Mouse (Mus musculus) hindbrain, embryonic 16.5 days (tissue): ENCODE data around the gene Phox2a. TPM values are rescaled to one million over a fixed set of nuclear protein-coding genes. Genes with fewer than 3 reads are reported as not detected.

Experiments
- ATAC-seq: fragments of 200-750 bp; cut with Nextera tagmentation; 2 replicates; pipeline ENCODE4 v1.8.0; 2017; ENCODE audit warnings: moderate TSS enrichment, moderate library complexity
- H3K27ac ChIP-seq: fragments of 300-500 bp; sonication (generic); 2 replicates; pipeline ENCODE4 v1.5.1; 2014; ENCODE audit warnings: low read depth, mild to moderate bottlenecking, control low read depth, low read length, moderate library complexity
- H3K27me3 ChIP-seq: fragments of 300-500 bp; sonication (generic); replicated peaks from 2 replicates; pipeline ENCODE4 v1.6.1; 2014; ENCODE audit warnings: low read length; ENCODE audit not compliant: control insufficient read depth, insufficient read depth
- H3K36me3 ChIP-seq: fragments of 300-500 bp; sonication (generic); 2 replicates; pipeline ENCODE4 v1.6.1; 2014; ENCODE audit warnings: mild to moderate bottlenecking, low read length, moderate library complexity, mixed read lengths; ENCODE audit not compliant: control insufficient read depth, insufficient read depth
- H3K4me1 ChIP-seq: fragments of 300-500 bp; sonication (generic); 2 replicates; pipeline ENCODE4 v1.6.1; 2014; ENCODE audit warnings: low read depth, low read length; ENCODE audit not compliant: control insufficient read depth, insufficient read depth
- H3K4me2 ChIP-seq: fragments of 300-500 bp; sonication (generic); 2 replicates; pipeline ENCODE4 v1.6.1; 2014; ENCODE audit warnings: mild to moderate bottlenecking, low read length, control low read depth, moderate library complexity
- H3K4me3 ChIP-seq: fragments of 300-500 bp; sonication (generic); 2 replicates; pipeline ENCODE4 v1.5.1; 2014; ENCODE audit warnings: mild to moderate bottlenecking, low read length, control low read depth, moderate library complexity
- H3K9ac ChIP-seq: fragments of 300-500 bp; sonication (generic); 2 replicates; pipeline ENCODE4 v1.6.1; 2014; ENCODE audit warnings: low read depth, mild to moderate bottlenecking, control low read depth, low read length, moderate library complexity
- H3K9me3 ChIP-seq: fragments of 300-500 bp; sonication (generic); 2 replicates; pipeline ENCODE4 v1.6.1; 2014; ENCODE audit warnings: mild to moderate bottlenecking, low read length, moderate library complexity; ENCODE audit not compliant: control insufficient read depth
- WGBS: fragments of 180-500 bp; shearing (Covaris S2); extraction: QIAGEN DNeasy Blood & Tissue Kit; methylation state at CpG from one replicate; pipeline ENCODE4 v1.1.7; 2014; 5-methylcytosine and 5-hydroxymethylcytosine counted together
- polyA plus RNA-seq: library from polyadenylated mRNA; unstranded; fragments of >200 nt; fragmentation: Nextera tagmentation; extraction: Ambion mirVana; gene quantifications from 2 replicates; pipeline ENCODE4 v1.2.1, GENCODE M21; 2015

Phox2a gene
- polyA plus RNA-seq, 1 experiment from 2014 or later, result 1.1 TPM

- Histone ChIP-seq H3K9me3 (no peaks in the 10 kb centered on the region), H3K4me1 (peaks cover 16% of the 10 kb centered on the region), H3K36me3 (peaks cover 3% of the 10 kb centered on the region; the same call in 1 of the 2 replicates), H3K4me3 (no peak overlapping the region), H3K27ac (no peak overlapping the region), H3K4me2 (no peak overlapping the region), H3K27me3 (peaks cover 46% of the 10 kb centered on the region), H3K9ac (no peak overlapping the region)
- WGBS, result 85% methylated on average over 17 of the region's 18 CpGs
- ATAC-seq, result no peak
Measured at GRCm38 (mm10) chr7:101823758-101824630, 5.9 kb downstream of the Phox2a start.

GRCm38 (mm10) chr7:101830373-101830772 lies 12.3 kb downstream of the Phox2a start:
- 90% methylated on average over 3 of the region's 3 CpGs for WGBS
- Histone ChIP-seq H3K36me3 (peaks cover 10% of the 10 kb centered on the region; the same call in 1 of the 2 replicates), H3K9me3 (no peaks in the 10 kb centered on the region), H3K4me2 (no peak overlapping the region), H3K9ac (no peak overlapping the region), H3K4me1 (peaks cover 6% of the 10 kb centered on the region), H3K27ac (no peak overlapping the region), H3K4me3 (no peak overlapping the region), H3K27me3 (no peaks in the 10 kb centered on the region)
- ATAC-seq, result no peak

- Histone ChIP-seq H3K4me3 (no peak overlapping the region), H3K9ac (no peak overlapping the region), H3K27ac (no peak overlapping the region), H3K27me3 (no peaks in the 10 kb centered on the region), H3K4me2 (no peak overlapping the region), H3K36me3 (peaks cover 10% of the 10 kb centered on the region; the same call in 1 of the 2 replicates), H3K4me1 (peaks cover 10% of the 10 kb centered on the region), H3K9me3 (no peaks in the 10 kb centered on the region)
- 91% methylated on average over 8 of the region's 8 CpGs for WGBS
- no peak for ATAC-seq
Measured at GRCm38 (mm10) chr7:101831437-101831836, 13.3 kb downstream of the Phox2a start.

GRCm38 (mm10) chr7:101832372-101832771 lies 14.3 kb downstream of the Phox2a start:
- WGBS, result 94% methylated on average over 4 of the region's 4 CpGs
- peaks cover 10% of the 10 kb centered on the region; the same call in 1 of the 2 replicates for H3K36me3 ChIP-seq
- no peak overlapping the region for H3K9ac ChIP-seq
- peaks cover 19% of the 10 kb centered on the region for H3K4me1 ChIP-seq
- H3K27me3 ChIP-seq, result no peaks in the 10 kb centered on the region
- H3K9me3 ChIP-seq, result no peaks in the 10 kb centered on the region
- H3K4me2 ChIP-seq, result no peak overlapping the region
- no peak overlapping the region for H3K4me3 ChIP-seq
- ATAC-seq, result no peak
- no peak overlapping the region for H3K27ac ChIP-seq

- WGBS, result 67% methylated on average over 5 of the region's 5 CpGs
- peaks cover 21% of the 10 kb centered on the region for H3K4me1 ChIP-seq
Measured at GRCm38 (mm10) chr7:101833352-101833751, 15.2 kb downstream of the Phox2a start.

GRCm38 (mm10) chr7:101833916-101834584 lies 15.9 kb downstream of the Phox2a start:
- peak; percentile 32; the same call in 1 of the 2 replicates for ATAC-seq
- Histone ChIP-seq H3K4me3 (no peak overlapping the region), H3K9ac (no peak overlapping the region), H3K27me3 (no peaks in the 10 kb centered on the region), H3K36me3 (peaks cover 7% of the 10 kb centered on the region; the same call in 1 of the 2 replicates), H3K4me2 (no peak overlapping the region), H3K27ac (no peak overlapping the region), H3K4me1 (peaks cover 21% of the 10 kb centered on the region), H3K9me3 (no peaks in the 10 kb centered on the region)
- 37% methylated on average over 3 of the region's 3 CpGs for WGBS

More at GRCm38 (mm10) chr7:101833352-101833751, 15.2 kb downstream of the Phox2a start:
- H3K9ac ChIP-seq, result no peak overlapping the region
- no peak overlapping the region for H3K4me2 ChIP-seq
- H3K9me3 ChIP-seq, result no peaks in the 10 kb centered on the region
- no peak for ATAC-seq
- no peaks in the 10 kb centered on the region for H3K27me3 ChIP-seq
- H3K4me3 ChIP-seq, result no peak overlapping the region
- H3K36me3 ChIP-seq, result peaks cover 7% of the 10 kb centered on the region; the same call in 1 of the 2 replicates
- no peak overlapping the region for H3K27ac ChIP-seq

GRCm38 (mm10) chr7:101834903-101835302 lies 16.8 kb downstream of the Phox2a start:
- Histone ChIP-seq H3K4me2 (peak overlapping the region; percentile 99; the same call in 1 of the 2 replicates), H3K36me3 (peaks cover 7% of the 10 kb centered on the region; the same call in 1 of the 2 replicates), H3K4me3 (no peak overlapping the region), H3K4me1 (peaks cover 21% of the 10 kb centered on the region), H3K9me3 (no peaks in the 10 kb centered on the region), H3K27me3 (no peaks in the 10 kb centered on the region), H3K27ac (no peak overlapping the region), H3K9ac (no peak overlapping the region)
- no peak for ATAC-seq
- WGBS, result 53% methylated on average over 3 of the region's 3 CpGs

- Histone ChIP-seq H3K4me3 (peak overlapping the region; percentile 72), H3K4me2 (peak overlapping the region; percentile 99), H3K4me1 (peaks cover 21% of the 10 kb centered on the region), H3K27ac (no peak overlapping the region), H3K9ac (peak overlapping the region; percentile 80; the same call in 1 of the 2 replicates), H3K36me3 (peaks cover 6% of the 10 kb centered on the region; the same call in 1 of the 2 replicates), H3K9me3 (no peaks in the 10 kb centered on the region), H3K27me3 (no peaks in the 10 kb centered on the region)
- 50% methylated on average over 5 of the region's 5 CpGs for WGBS
- ATAC-seq, result no peak
Measured at GRCm38 (mm10) chr7:101835457-101836109, 17.5 kb downstream of the Phox2a start.
